Mouse (Mus musculus): Measurements from ENCODE around the gene Sh3kbp1. TPM values are rescaled to one million over a fixed set of nuclear protein-coding genes. Genes with fewer than 3 reads are reported as not detected.

The Sh3kbp1 gene
- total and polyA plus RNA-seq, 3 experiments, result 18.6 to 37.7 TPM; not detected in 1

- Histone ChIP-seq H3K9ac (ENCODE audit: control insufficient read depth, low read depth, low read length, poor library complexity, severe bottlenecking) (no peak overlapping the region), H3K36me3 (ENCODE audit: control insufficient read depth in 1 of 2, insufficient read depth in 2 of 2, low read length in 2 of 2) (peaks cover 0 to 13% of the 10 kb centered on the region in 2 experiments; a peak in 2 of 4 replicates), H3K79me2 (ENCODE audit: control insufficient read depth, insufficient read depth, low read length, poor library complexity) (no peaks in the 10 kb centered on the region), H3K27ac (ENCODE audit: control insufficient read depth, low read depth, low read length) (peak overlapping the region; percentile 55; the same call in 1 of the 2 replicates), H3K9me3 (replicated peaks; ENCODE audit: insufficient read depth, low read length) (no peaks in the 10 kb centered on the region), H3K4me1 (ENCODE audit: control insufficient read depth in 1 of 2, insufficient read depth in 2 of 2, low read length in 2 of 2) (peaks cover 3 to 7% of the 10 kb centered on the region in 2 experiments; a peak in 3 of 4 replicates), H3K4me3 (ENCODE audit: control insufficient read depth in 1 of 2, insufficient read depth in 1 of 2, low read depth in 2 of 2, low read length in 2 of 2) (no peak overlapping the region), H3K27me3 (ENCODE audit: control insufficient read depth in 1 of 2, insufficient read depth in 2 of 2, low read length in 2 of 2) (no peaks in the 10 kb centered on the region)
- peak; percentile 86 for DNase-seq (ENCODE audit: low read depth, low spot score)
- TF ChIP-seq POLR2A (IDR thresholded peaks at IDR 0.05; ENCODE audit: control insufficient read depth in 1 of 2, insufficient read depth in 1 of 2, low read depth in 1 of 2, low read length in 2 of 2, poor library complexity in 1 of 2), result no peak
- TF ChIP-seq USF1 (IDR thresholded peaks at IDR 0.05; ENCODE audit: low read depth, low read length), result no peak
- 0 out of 2 replicates have a peak, but pooled peaks have one; percentile 13 for TF ChIP-seq MYC (IDR thresholded peaks at IDR 0.05; ENCODE audit: low read depth, low read length)
- TF ChIP-seq HCFC1 (IDR thresholded peaks at IDR 0.05; ENCODE audit: low read depth, low read length), result 0 out of 2 replicates have a peak, but pooled peaks have one; percentile 21
- no peak for TF ChIP-seq ZMIZ1 (IDR thresholded peaks at IDR 0.05; ENCODE audit: low read depth, low read length)
- peak; percentile 63; the same call in 1 of the 2 replicates for TF ChIP-seq MXI1 (IDR thresholded peaks at IDR 0.05; ENCODE audit: low read depth, low read length)
- TF ChIP-seq GATA1 (IDR thresholded peaks at IDR 0.05; ENCODE audit: low read depth, low read length), result peak; percentile 51; the same call in 1 of the 2 replicates
- TF ChIP-seq ZKSCAN1 (IDR thresholded peaks at IDR 0.05; ENCODE audit: low read depth, low read length), result no peak
- TF ChIP-seq MAX (IDR thresholded peaks at IDR 0.05; ENCODE audit: low read length), result no peak
- TF ChIP-seq MAFK (IDR thresholded peaks at IDR 0.05; ENCODE audit: borderline replicate concordance, low read depth, low read length), result no peak
- no peak for TF ChIP-seq MAZ (IDR thresholded peaks at IDR 0.05; ENCODE audit: low read depth, low read length)
- TF ChIP-seq TBP (IDR thresholded peaks at IDR 0.05; ENCODE audit: low read depth, low read length), result no peak
- TF ChIP-seq EP300 (IDR thresholded peaks at IDR 0.05; ENCODE audit: low read depth in 1 of 2, low read length in 2 of 2), result peak; percentile 35 to 48; a peak in 3 of 4 replicates
- peak; percentile 54; the same call in 1 of the 2 replicates for TF ChIP-seq SIN3A (IDR thresholded peaks at IDR 0.05; ENCODE audit: low read length)
- 0 out of 2 replicates have a peak, but pooled peaks have one; percentile 24 for TF ChIP-seq ETS1 (IDR thresholded peaks at IDR 0.05; ENCODE audit: low read depth, low read length)
- no peak for TF ChIP-seq ELF1 (IDR thresholded peaks at IDR 0.05; ENCODE audit: low read depth, low read length)
- TF ChIP-seq RAD21 (IDR thresholded peaks at IDR 0.05; ENCODE audit: low read depth, low read length), result no peak
These were observed 368.7 kb downstream of the Sh3kbp1 start for GRCm38 (mm10) chrX:159995808-159996207.

Other genes starting within 250 kb of the Sh3kbp1 start
- not detected in 2 replicates for gene Map7d2, start 212.7 kb upstream of the Sh3kbp1 start, total RNA-seq (2012; rRNA removed)
- under 1 TPM in 1 of 2 experiments, not detected in 1; 0.10 TPM for gene Map7d2, start 212.7 kb upstream of the Sh3kbp1 start, polyA plus RNA-seq (2012; ENCODE audit: insufficient read depth in 1 of 2, insufficient read length in 2 of 2, low read depth in 1 of 2, low replicate concordance in 2 of 2, missing spikeins in 1 of 2)
- 12.8 and 13.0 TPM in 2 replicates for gene Bclaf3, start 100.6 kb upstream of the Sh3kbp1 start, total RNA-seq (2012; rRNA removed)
- gene Bclaf3, start 100.6 kb upstream of the Sh3kbp1 start, polyA plus RNA-seq (2012; ENCODE audit: insufficient read depth in 1 of 2, insufficient read length in 2 of 2, low read depth in 1 of 2, low replicate concordance in 2 of 2, missing spikeins in 1 of 2), result 10 to 100 TPM in 1 of 2 experiments, not detected in 1; 23.7 TPM